Mouse (Mus musculus): Measurements from ENCODE around the gene Dagla. TPM values are rescaled to one million over a fixed set of nuclear protein-coding genes. Genes with fewer than 3 reads are reported as not detected.

The Dagla gene
- total RNA-seq, 2 experiments from 2014 or later, result 93.7 to 95.4 TPM

DNA sequence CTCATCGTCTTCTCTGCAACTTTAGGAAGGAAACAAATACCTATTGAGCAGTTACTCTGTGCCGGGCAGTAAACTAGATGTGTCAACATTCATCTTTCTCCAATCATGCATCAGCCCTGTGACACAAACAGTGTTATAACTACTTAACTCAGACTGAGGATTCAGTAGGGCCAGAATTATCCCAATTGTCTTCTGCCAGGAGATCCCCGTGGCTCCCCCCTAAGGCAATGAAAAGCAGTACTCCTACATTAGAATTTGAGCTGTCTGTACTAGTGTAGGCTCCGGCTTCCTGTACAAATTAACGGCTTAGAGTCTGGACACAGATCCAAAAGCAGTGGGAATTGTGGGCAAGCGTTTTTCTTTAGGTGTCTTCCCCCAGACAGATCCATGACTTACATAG, 99.6 kb downstream of the Dagla start:
- Histone ChIP-seq H3K27ac (peak overlapping the region; percentile 40), H3K4me3 (peak overlapping the region; percentile 67)
- no peak for DNase-seq (ENCODE audit: extremely low spot score in 1 of 2, low spot score in 2 of 2)
- no peak for TF ChIP-seq CTCF (IDR thresholded peaks at IDR 0.05)
- intact Hi-C loops (cut with DNase I), result no loop called here

DNA sequence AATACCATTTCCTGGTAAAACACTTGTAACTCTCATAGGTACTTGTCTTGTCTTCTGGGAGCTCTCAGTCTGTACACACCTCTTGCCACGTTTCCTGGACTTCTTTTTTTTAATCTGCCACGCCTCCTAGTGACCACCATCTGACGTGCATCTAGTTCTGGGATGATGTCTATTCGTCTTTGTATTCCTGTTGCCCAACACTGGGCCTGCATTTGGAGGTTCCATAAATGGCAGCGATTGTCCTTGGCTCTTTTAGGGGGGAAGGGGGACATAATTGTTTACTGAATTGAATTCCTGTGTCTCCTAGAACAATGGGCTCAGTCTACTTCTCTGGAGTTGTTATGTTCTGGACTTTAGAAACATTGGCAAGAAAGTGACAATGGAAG, 100.1 kb downstream of the Dagla start:
- intact Hi-C loops (cut with DNase I), result loop anchor here (5.0 kb wide), 1 partner anchor 162 kb away; the partner anchor contains the start of gene Fads3
- H3K4me3 ChIP-seq, result peak overlapping the region; percentile 67
- peak overlapping the region; percentile 99 for H3K27ac ChIP-seq
- DNase-seq (ENCODE audit: extremely low spot score in 1 of 2, low spot score in 2 of 2), result peak in 1 of 2 experiments; percentile 41
- peak; percentile 34 for TF ChIP-seq CTCF (IDR thresholded peaks at IDR 0.05)

DNA sequence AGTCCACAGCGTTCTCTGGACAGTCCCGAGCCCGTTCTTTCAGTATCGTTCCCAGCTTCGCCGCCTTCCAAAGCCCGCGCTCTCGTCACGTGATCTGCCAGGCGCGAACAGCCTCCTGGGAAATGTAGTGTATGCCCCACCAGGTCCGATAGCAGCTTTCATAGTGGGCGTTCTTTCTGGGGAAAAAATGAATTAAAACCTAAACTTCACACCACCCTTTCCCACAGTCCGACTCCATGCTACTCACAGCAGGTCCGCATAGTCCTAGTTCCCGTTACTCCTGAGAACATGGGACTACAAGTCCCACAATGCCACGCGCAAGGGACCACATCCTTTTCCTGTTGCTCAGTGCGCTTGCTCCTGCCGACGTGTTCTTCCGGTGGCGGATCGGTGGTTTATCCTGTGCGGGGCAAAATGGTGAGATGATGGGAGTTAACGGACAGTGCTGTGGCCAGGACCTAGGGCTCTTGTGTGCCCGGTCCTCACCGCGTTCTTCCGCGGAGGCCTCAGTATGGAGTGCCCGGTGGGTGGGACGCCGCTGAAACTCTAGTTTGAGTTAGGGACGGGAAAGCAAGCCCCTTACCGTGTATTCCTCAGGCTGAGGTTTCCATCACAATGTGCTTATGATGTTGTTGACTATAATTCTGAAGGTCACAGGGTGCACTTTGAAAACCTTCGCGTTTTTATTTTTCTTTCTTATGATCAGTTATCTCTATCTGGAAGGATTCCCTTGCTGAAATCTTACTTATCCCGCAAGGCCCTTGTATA, 100.6 kb downstream of the Dagla start, which contains the start of the genes Tmem258 and Fen1:
Gene Tmem258, plus strand, starts transcription at position 167 of the 768 bp plus-strand sequence.
Gene Fen1, minus strand, starts transcription at position 322 of the 768 bp plus-strand sequence.
- TF ChIP-seq CTCF (IDR thresholded peaks at IDR 0.05), result no peak
- peak; percentile 86 to 92 for DNase-seq (ENCODE audit: extremely low spot score in 1 of 2, low spot score in 2 of 2)
- peak within 1 kb of the TSS; percentile 99 for H3K27ac ChIP-seq
- intact Hi-C loops (cut with DNase I), result loop anchor here (5.0 kb wide), 1 partner anchor 162 kb away; the partner anchor contains the start of gene Fads3
- H3K4me3 ChIP-seq, result peak within 1 kb of the TSS; percentile 67

DNA sequence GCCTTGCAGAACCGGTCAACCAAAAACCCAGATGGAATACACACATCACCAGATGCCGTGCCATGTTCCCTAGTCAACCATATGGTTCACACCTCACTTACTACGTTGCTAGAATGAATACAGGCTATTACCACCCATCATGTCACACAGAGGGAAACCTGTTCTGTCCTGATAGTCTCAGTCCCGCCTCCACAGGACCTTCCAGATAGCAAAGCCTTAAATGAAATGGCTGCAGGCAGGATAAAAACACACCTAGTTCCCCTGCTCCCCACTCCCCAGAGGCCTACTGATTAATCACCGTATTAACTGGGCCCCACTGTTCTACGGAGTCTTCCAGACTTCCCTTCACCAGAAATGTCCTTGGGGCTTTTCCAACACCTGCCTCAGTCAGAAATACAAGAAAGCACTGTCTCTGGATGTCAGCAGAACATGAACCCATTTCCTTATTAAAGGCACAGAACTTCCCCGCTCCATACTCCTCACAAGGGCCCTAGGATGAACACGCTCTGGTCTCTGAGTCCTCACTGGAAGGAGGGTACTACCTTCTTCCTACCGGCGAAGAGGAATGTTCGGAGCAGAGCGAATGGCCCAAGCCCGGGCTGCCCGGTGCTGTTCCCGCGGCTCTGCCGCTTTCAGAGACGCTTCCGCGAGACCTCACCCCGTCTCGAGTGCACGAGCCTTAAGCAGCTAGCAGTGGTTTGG, 101.4 kb downstream of the Dagla start:
- intact Hi-C loops (cut with DNase I), result loop anchor here (5.0 kb wide), 1 partner anchor 161 kb away; the partner anchor contains the start of gene Fads3
- TF ChIP-seq CTCF (IDR thresholded peaks at IDR 0.05), result no peak
- no peak for DNase-seq (ENCODE audit: extremely low spot score in 1 of 2, low spot score in 2 of 2)
- H3K4me3 ChIP-seq, result peak overlapping the region; percentile 67
- peak overlapping the region; percentile 99 for H3K27ac ChIP-seq

DNA sequence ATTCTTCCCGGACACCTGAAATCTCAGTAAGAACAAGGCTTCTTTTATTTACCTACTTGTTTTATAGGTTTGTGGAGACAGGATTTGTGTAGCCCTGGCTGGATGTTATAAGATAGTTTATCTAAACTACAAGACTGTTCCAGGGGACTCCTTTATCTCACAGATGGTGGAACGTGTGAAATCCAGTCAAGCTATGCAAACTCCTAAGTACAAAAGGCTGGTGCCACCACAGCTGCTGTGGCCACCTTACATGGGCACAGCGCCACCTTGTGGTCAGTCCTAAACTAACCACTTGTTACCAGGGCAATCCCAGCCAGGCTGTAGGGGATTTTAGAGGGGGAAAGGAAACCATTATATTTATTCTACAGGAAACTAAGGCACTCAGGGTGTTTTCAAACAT, 106.0 kb downstream of the Dagla start:
- Histone ChIP-seq H3K4me3 (no peak overlapping the region), H3K27ac (no peak overlapping the region)
- intact Hi-C loops (cut with DNase I), result loop anchor here (1.0 to 10.0 kb wide), 4 partner anchors 134 to 974 kb away; no protein-coding TSS in a partner anchor
- peak; percentile 80 to 85 for DNase-seq (ENCODE audit: extremely low spot score in 1 of 2, low spot score in 2 of 2)
- peak; percentile 90 for TF ChIP-seq CTCF (IDR thresholded peaks at IDR 0.05)

DNA sequence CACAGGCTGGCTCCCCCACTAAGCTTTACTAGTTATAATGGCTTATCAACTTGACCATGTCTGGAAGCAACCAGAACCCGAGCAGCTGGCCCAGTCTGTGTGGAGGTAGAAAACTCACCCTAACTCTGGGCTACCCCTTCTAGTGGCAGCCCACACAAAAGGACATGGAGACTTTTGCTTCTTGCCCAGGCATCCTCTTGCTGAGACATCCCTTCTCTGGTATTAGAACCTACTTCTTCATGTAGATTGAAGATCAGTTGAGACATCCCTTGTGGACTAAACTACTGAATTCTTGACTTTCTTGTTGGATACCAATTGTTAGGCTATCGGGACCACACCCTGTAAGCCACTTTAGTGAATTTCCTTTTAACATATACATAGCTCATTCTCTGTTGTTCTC, 106.4 kb downstream of the Dagla start:
- no peak for DNase-seq (ENCODE audit: extremely low spot score in 1 of 2, low spot score in 2 of 2)
- Histone ChIP-seq H3K27ac (no peak overlapping the region), H3K4me3 (no peak overlapping the region)
- intact Hi-C loops (cut with DNase I), result loop anchor here (5.0 to 10.0 kb wide), 3 partner anchors 133 to 973 kb away; no protein-coding TSS in a partner anchor
- no peak for TF ChIP-seq CTCF (IDR thresholded peaks at IDR 0.05)

DNA sequence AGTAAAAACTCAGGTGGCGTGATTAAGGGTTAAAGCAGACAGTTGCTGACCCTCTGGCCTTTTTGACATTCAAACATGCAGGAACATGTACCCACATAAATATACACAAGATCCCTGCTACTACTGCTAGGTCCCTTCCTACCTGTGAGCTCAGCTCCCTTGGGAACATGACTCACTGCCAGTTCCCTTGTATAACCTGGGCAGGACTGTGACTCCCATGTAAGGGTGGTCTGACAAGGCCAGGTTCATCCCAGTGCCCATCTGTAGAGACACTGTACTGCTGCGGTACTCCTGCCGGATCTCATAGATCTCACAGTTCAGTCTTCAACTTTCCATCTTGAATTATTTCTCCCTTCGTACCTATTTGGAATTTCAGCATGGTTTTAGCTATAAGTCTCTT, 107.5 kb downstream of the Dagla start:
- intact Hi-C loops (cut with DNase I), result loop anchor here (5.0 to 10.0 kb wide), 3 partner anchors 132 to 972 kb away; no protein-coding TSS in a partner anchor
- H3K27ac ChIP-seq, result no peak overlapping the region
- no peak overlapping the region for H3K4me3 ChIP-seq
- DNase-seq (ENCODE audit: extremely low spot score in 1 of 2, low spot score in 2 of 2), result no peak
- TF ChIP-seq CTCF (IDR thresholded peaks at IDR 0.05), result no peak

Other genes with a start within 250 kb of the Dagla start
- gene Fads2, start 203.1 kb downstream of the Dagla start, total RNA-seq (2021), result 100 to 1,000 TPM; 109 to 121 TPM
- gene Fads1, start 122.0 kb downstream of the Dagla start, total RNA-seq (2021), result 100 to 1,000 TPM; 181 to 201 TPM
- 10 to 100 TPM; 55.9 to 64.2 TPM for gene Tmem258, start 100.9 kb downstream of the Dagla start, total RNA-seq (2021)
- 10 to 100 TPM; 10.5 to 11.6 TPM for gene Fen1, start 100.7 kb downstream of the Dagla start, total RNA-seq (2021)
- 10 to 100 TPM; 14.0 to 15.3 TPM for gene Myrf, start 64.1 kb downstream of the Dagla start, total RNA-seq (2021)
- 100 to 1,000 TPM; 326 to 329 TPM for gene Syt7, start 84.2 kb upstream of the Dagla start, total RNA-seq (2021)
- 10 to 100 TPM in 1 of 2 experiments, 1 to 10 TPM in 1; 6.9 to 15.8 TPM for gene Lrrc10b, start 152.6 kb upstream of the Dagla start, total RNA-seq (2021)
- gene Ppp1r32, start 178.1 kb upstream of the Dagla start, total RNA-seq (2021), result 1 to 10 TPM in 1 of 2 experiments, under 1 TPM in 1; 0.61 to 1.3 TPM
- 10 to 100 TPM; 77.4 to 82.5 TPM for gene Cpsf7, start 220.4 kb upstream of the Dagla start, total RNA-seq (2021)
- gene Sdhaf2, start 221.3 kb upstream of the Dagla start, total RNA-seq (2021), result 10 to 100 TPM; 52.2 to 56.1 TPM

Data from left cerebral cortex, adult 2 months (tissue).